Mouse (Mus musculus) E14TG2a.4 (cell line): ENCODE data around the gene Comt.

Experiments used
- CTCF ChIP-seq: conservative IDR thresholded peaks from 2 replicates; pipeline ENCODE4 v1.5.1; 2014; ENCODE audit warnings: low read length
- NANOG ChIP-seq: IDR thresholded peaks from 2 replicates; pipeline ENCODE4 v1.6.1; 2014; ENCODE audit warnings: borderline replicate concordance, low read length, mixed read lengths
- POU5F1 ChIP-seq: IDR thresholded peaks from 2 replicates; pipeline ENCODE4 v1.6.1; 2014; ENCODE audit warnings: low read length, borderline replicate concordance

- peak; percentile 97 for TF ChIP-seq CTCF
- no peak for TF ChIP-seq POU5F1
- TF ChIP-seq NANOG, result no peak
Measured at GRCm38 (mm10) chr16:18443385-18443841, 16.8 kb upstream of the Comt start.
